Mouse (Mus musculus): ENCODE measurements around the gene Rps6. TPM values are rescaled to one million over a fixed set of nuclear protein-coding genes. Genes with fewer than 3 reads are reported as not detected.

The Rps6 gene
- polyA plus RNA-seq, 1 experiment, result 2,690 TPM

- no peaks in the 10 kb centered on the region for H3K36me3 ChIP-seq (ENCODE audit: control insufficient read depth, insufficient read depth, low read length, poor library complexity, severe bottlenecking)
- no peak overlapping the region for H3K4me3 ChIP-seq (ENCODE audit: low read depth, low read length)
- no peak overlapping the region for H3K9ac ChIP-seq (ENCODE audit: low read depth, poor library complexity, severe bottlenecking)
- H3K4me1 ChIP-seq (ENCODE audit: control insufficient read depth, insufficient read depth, low read length), result peaks cover 1% of the 10 kb centered on the region
- no peaks in the 10 kb centered on the region for H3K9me3 ChIP-seq (replicated peaks; ENCODE audit: control insufficient read depth, insufficient read depth, low read length, poor library complexity, severe bottlenecking)
- no peak for TF ChIP-seq CTCF (IDR thresholded peaks at IDR 0.05; ENCODE audit: low read depth, low read length)
- TF ChIP-seq POLR2A (IDR thresholded peaks at IDR 0.05; ENCODE audit: insufficient read depth, low read length), result no peak
- no peaks in the 10 kb centered on the region for H3K27me3 ChIP-seq (ENCODE audit: control insufficient read depth, insufficient read depth, low read length, poor library complexity, severe bottlenecking)
- H3K27ac ChIP-seq (ENCODE audit: insufficient read depth, low read length), result no peak overlapping the region
These were observed 40.2 kb upstream of the Rps6 start for GRCm38 (mm10) chr4:86897411-86897810.

GRCm38 (mm10) chr4:86887879-86888278 lies 30.7 kb upstream of the Rps6 start:
- Histone ChIP-seq H3K9ac (ENCODE audit: low read depth, poor library complexity, severe bottlenecking) (no peak overlapping the region), H3K36me3 (ENCODE audit: control insufficient read depth, insufficient read depth, low read length, poor library complexity, severe bottlenecking) (no peaks in the 10 kb centered on the region), H3K4me1 (ENCODE audit: control insufficient read depth, insufficient read depth, low read length) (no peaks in the 10 kb centered on the region), H3K27me3 (ENCODE audit: control insufficient read depth, insufficient read depth, low read length, poor library complexity, severe bottlenecking) (no peaks in the 10 kb centered on the region), H3K9me3 (replicated peaks; ENCODE audit: control insufficient read depth, insufficient read depth, low read length, poor library complexity, severe bottlenecking) (no peaks in the 10 kb centered on the region), H3K4me3 (ENCODE audit: low read depth, low read length) (no peak overlapping the region), H3K27ac (ENCODE audit: insufficient read depth, low read length) (no peak overlapping the region)
- no peak for TF ChIP-seq POLR2A (IDR thresholded peaks at IDR 0.05; ENCODE audit: insufficient read depth, low read length)
- TF ChIP-seq CTCF (IDR thresholded peaks at IDR 0.05; ENCODE audit: low read depth, low read length), result peak; percentile 63

- H3K36me3 ChIP-seq (ENCODE audit: control insufficient read depth, insufficient read depth, low read length, poor library complexity, severe bottlenecking), result no peaks in the 10 kb centered on the region
- peak overlapping the region; percentile 69 for H3K9ac ChIP-seq (ENCODE audit: low read depth, poor library complexity, severe bottlenecking)
- H3K27ac ChIP-seq (ENCODE audit: insufficient read depth, low read length), result no peak overlapping the region
- peak overlapping the region; percentile 52 for H3K4me3 ChIP-seq (ENCODE audit: low read depth, low read length)
- H3K4me1 ChIP-seq (ENCODE audit: control insufficient read depth, insufficient read depth, low read length), result no peaks in the 10 kb centered on the region
- TF ChIP-seq EP300 (IDR thresholded peaks at IDR 0.05; ENCODE audit: insufficient read depth, low read depth, low read length) (no peak), POLR2A (IDR thresholded peaks at IDR 0.05; ENCODE audit: insufficient read depth, low read length) (no peak), CTCF (IDR thresholded peaks at IDR 0.05; ENCODE audit: low read depth, low read length) (no peak)
- H3K27me3 ChIP-seq (ENCODE audit: control insufficient read depth, insufficient read depth, low read length, poor library complexity, severe bottlenecking), result no peaks in the 10 kb centered on the region
- H3K9me3 ChIP-seq (replicated peaks; ENCODE audit: control insufficient read depth, insufficient read depth, low read length, poor library complexity, severe bottlenecking), result no peaks in the 10 kb centered on the region
These were observed 29.1 kb upstream of the Rps6 start for GRCm38 (mm10) chr4:86886160-86886878.

- Histone ChIP-seq H3K27ac (ENCODE audit: insufficient read depth, low read length) (no peak overlapping the region), H3K4me1 (ENCODE audit: control insufficient read depth, insufficient read depth, low read length) (no peaks in the 10 kb centered on the region), H3K9me3 (replicated peaks; ENCODE audit: control insufficient read depth, insufficient read depth, low read length, poor library complexity, severe bottlenecking) (no peaks in the 10 kb centered on the region), H3K4me3 (ENCODE audit: low read depth, low read length) (peak overlapping the region; percentile 52), H3K9ac (ENCODE audit: low read depth, poor library complexity, severe bottlenecking) (peak overlapping the region; percentile 69), H3K27me3 (ENCODE audit: control insufficient read depth, insufficient read depth, low read length, poor library complexity, severe bottlenecking) (no peaks in the 10 kb centered on the region), H3K36me3 (ENCODE audit: control insufficient read depth, insufficient read depth, low read length, poor library complexity, severe bottlenecking) (no peaks in the 10 kb centered on the region)
- TF ChIP-seq POLR2A (IDR thresholded peaks at IDR 0.05; ENCODE audit: insufficient read depth, low read length) (no peak), EP300 (IDR thresholded peaks at IDR 0.05; ENCODE audit: insufficient read depth, low read depth, low read length) (no peak), CTCF (IDR thresholded peaks at IDR 0.05; ENCODE audit: low read depth, low read length) (no peak)
These were observed 28.6 kb upstream of the Rps6 start for GRCm38 (mm10) chr4:86885790-86886159.

- H3K4me3 ChIP-seq (ENCODE audit: low read depth, low read length), result no peak overlapping the region
- no peaks in the 10 kb centered on the region for H3K36me3 ChIP-seq (ENCODE audit: control insufficient read depth, insufficient read depth, low read length, poor library complexity, severe bottlenecking)
- H3K9me3 ChIP-seq (replicated peaks; ENCODE audit: control insufficient read depth, insufficient read depth, low read length, poor library complexity, severe bottlenecking), result no peaks in the 10 kb centered on the region
- no peak overlapping the region for H3K27ac ChIP-seq (ENCODE audit: insufficient read depth, low read length)
- TF ChIP-seq POLR2A (IDR thresholded peaks at IDR 0.05; ENCODE audit: insufficient read depth, low read length), result no peak
- TF ChIP-seq CTCF (IDR thresholded peaks at IDR 0.05; ENCODE audit: low read depth, low read length), result peak; percentile 57
- no peaks in the 10 kb centered on the region for H3K4me1 ChIP-seq (ENCODE audit: control insufficient read depth, insufficient read depth, low read length)
- no peaks in the 10 kb centered on the region for H3K27me3 ChIP-seq (ENCODE audit: control insufficient read depth, insufficient read depth, low read length, poor library complexity, severe bottlenecking)
- no peak overlapping the region for H3K9ac ChIP-seq (ENCODE audit: low read depth, poor library complexity, severe bottlenecking)
These were observed 27.7 kb upstream of the Rps6 start for GRCm38 (mm10) chr4:86884945-86885344.

- no peak overlapping the region for H3K27ac ChIP-seq (ENCODE audit: insufficient read depth, low read length)
- H3K4me3 ChIP-seq (ENCODE audit: low read depth, low read length), result no peak overlapping the region
- H3K9me3 ChIP-seq (replicated peaks; ENCODE audit: control insufficient read depth, insufficient read depth, low read length, poor library complexity, severe bottlenecking), result no peaks in the 10 kb centered on the region
- H3K27me3 ChIP-seq (ENCODE audit: control insufficient read depth, insufficient read depth, low read length, poor library complexity, severe bottlenecking), result no peaks in the 10 kb centered on the region
- no peaks in the 10 kb centered on the region for H3K36me3 ChIP-seq (ENCODE audit: control insufficient read depth, insufficient read depth, low read length, poor library complexity, severe bottlenecking)
- H3K9ac ChIP-seq (ENCODE audit: low read depth, poor library complexity, severe bottlenecking), result no peak overlapping the region
- no peaks in the 10 kb centered on the region for H3K4me1 ChIP-seq (ENCODE audit: control insufficient read depth, insufficient read depth, low read length)
- TF ChIP-seq EP300 (IDR thresholded peaks at IDR 0.05; ENCODE audit: insufficient read depth, low read depth, low read length) (no peak), POLR2A (IDR thresholded peaks at IDR 0.05; ENCODE audit: insufficient read depth, low read length) (no peak), CTCF (IDR thresholded peaks at IDR 0.05; ENCODE audit: low read depth, low read length) (no peak)
These were observed 25.2 kb upstream of the Rps6 start for GRCm38 (mm10) chr4:86882413-86882812.

Data from ES-Bruce4 (cell line).